Mouse (Mus musculus): Measurements from ENCODE around the gene Rpl6. TPM values are rescaled to one million over a fixed set of nuclear protein-coding genes. Genes with fewer than 3 reads are reported as not detected.

Rpl6 gene
- 377 and 422 TPM in 2 replicates for polyA plus RNA-seq (2014; fragmentation: Nextera tagmentation; extraction: Ambion mirVana)

GRCm38 (mm10) chr5:121204132-121205089, at the start of gene Rpl6:
Gene Rpl6 (plus strand): TSS chr5:121204481.
- peak within 1 kb of the TSS; percentile 82 for H3K4me3 ChIP-seq (replicated peaks; ENCODE audit: low read length)
- H3K27ac ChIP-seq: peak within 1 kb of the TSS; percentile 83
- H3K9ac ChIP-seq: peak within 1 kb of the TSS; percentile 98
- WGBS: 2% methylated on average over 52 of the region's 52 CpGs
- no peaks in the 10 kb centered on the region for H3K27me3 ChIP-seq (ENCODE audit: control insufficient read depth, insufficient read depth, low read length)
- H3K36me3 ChIP-seq (replicated peaks; ENCODE audit: control insufficient read depth, insufficient read depth): peaks cover 39% of the 10 kb centered on the region
- no peaks in the 10 kb centered on the region for H3K9me3 ChIP-seq (ENCODE audit: control insufficient read depth, low read length)
- peak within 1 kb of the TSS; percentile 83 for H3K4me2 ChIP-seq (replicated peaks)
- ATAC-seq (ENCODE audit: low FRiP score) (peak; percentile 89), DNase-seq (ENCODE audit: low spot score) (peak; percentile 89)
- H3K4me1 ChIP-seq (replicated peaks; ENCODE audit: control insufficient read depth, insufficient read depth, low read length): peaks cover 14% of the 10 kb centered on the region; the same call in 1 of the 2 replicates

DNA sequence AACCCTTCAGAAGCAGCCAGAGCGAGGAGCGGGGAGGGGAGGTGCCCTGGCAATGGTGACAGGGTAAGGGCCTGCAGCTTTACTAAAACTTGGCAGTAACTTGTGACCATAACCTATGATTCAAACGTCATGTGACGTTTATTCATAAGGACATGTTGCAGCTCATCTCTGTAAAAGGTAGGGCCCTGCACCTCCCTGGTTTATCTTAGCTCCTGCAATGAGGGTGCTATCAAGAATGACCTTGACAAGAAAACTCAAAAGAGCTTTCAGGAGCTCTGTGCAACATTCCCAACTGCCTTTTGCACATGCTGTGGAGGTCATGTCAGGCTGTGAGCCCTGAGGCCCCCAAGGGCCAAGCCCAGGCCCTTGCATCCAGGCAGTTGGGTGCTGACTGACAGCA, 48.2 kb upstream of the Rpl6 start:
- no peak for ATAC-seq (ENCODE audit: low FRiP score)
- Histone ChIP-seq H3K9ac (no peak overlapping the region), H3K4me1 (replicated peaks; ENCODE audit: control insufficient read depth, insufficient read depth, low read length) (no peaks in the 10 kb centered on the region), H3K4me3 (replicated peaks; ENCODE audit: low read length) (no peak overlapping the region), H3K36me3 (replicated peaks; ENCODE audit: control insufficient read depth, insufficient read depth) (peaks cover 71% of the 10 kb centered on the region), H3K27me3 (ENCODE audit: control insufficient read depth, insufficient read depth, low read length) (no peaks in the 10 kb centered on the region), H3K9me3 (ENCODE audit: control insufficient read depth, low read length) (no peaks in the 10 kb centered on the region), H3K4me2 (replicated peaks) (no peak overlapping the region), H3K27ac (no peak overlapping the region)
- WGBS: 98% methylated on average over 4 of the region's 4 CpGs
- no peak for DNase-seq (ENCODE audit: low spot score)

GRCm38 (mm10) chr5:121157017-121157416, 47.3 kb upstream of the Rpl6 start:
- Histone ChIP-seq H3K9me3 (ENCODE audit: control insufficient read depth, low read length) (no peaks in the 10 kb centered on the region), H3K27me3 (ENCODE audit: control insufficient read depth, insufficient read depth, low read length) (no peaks in the 10 kb centered on the region), H3K36me3 (replicated peaks; ENCODE audit: control insufficient read depth, insufficient read depth) (peaks cover 71% of the 10 kb centered on the region), H3K4me1 (replicated peaks; ENCODE audit: control insufficient read depth, insufficient read depth, low read length) (no peaks in the 10 kb centered on the region), H3K27ac (no peak overlapping the region), H3K4me3 (replicated peaks; ENCODE audit: low read length) (no peak overlapping the region), H3K9ac (no peak overlapping the region), H3K4me2 (replicated peaks) (no peak overlapping the region)
- WGBS: 81% methylated on average over 2 of the region's 2 CpGs
- no peak for ATAC-seq (ENCODE audit: low FRiP score)
- no peak for DNase-seq (ENCODE audit: low spot score)

GRCm38 (mm10) chr5:121157489-121157888, 46.8 kb upstream of the Rpl6 start:
- H3K27ac ChIP-seq: no peak overlapping the region
- H3K4me1 ChIP-seq (replicated peaks; ENCODE audit: control insufficient read depth, insufficient read depth, low read length): no peaks in the 10 kb centered on the region
- no peak for ATAC-seq (ENCODE audit: low FRiP score)
- no peak overlapping the region for H3K4me3 ChIP-seq (replicated peaks; ENCODE audit: low read length)
- DNase-seq (ENCODE audit: low spot score): no peak
- H3K9ac ChIP-seq: no peak overlapping the region
- H3K4me2 ChIP-seq (replicated peaks): no peak overlapping the region
- no peaks in the 10 kb centered on the region for H3K27me3 ChIP-seq (ENCODE audit: control insufficient read depth, insufficient read depth, low read length)
- WGBS: 95% methylated on average over 5 of the region's 5 CpGs
- no peaks in the 10 kb centered on the region for H3K9me3 ChIP-seq (ENCODE audit: control insufficient read depth, low read length)
- peaks cover 71% of the 10 kb centered on the region for H3K36me3 ChIP-seq (replicated peaks; ENCODE audit: control insufficient read depth, insufficient read depth)

- 82% methylated on average over 7 of the region's 7 CpGs for WGBS
- Histone ChIP-seq H3K4me3 (replicated peaks; ENCODE audit: low read length) (no peak overlapping the region), H3K4me1 (replicated peaks; ENCODE audit: control insufficient read depth, insufficient read depth, low read length) (no peaks in the 10 kb centered on the region), H3K27ac (no peak overlapping the region), H3K9ac (no peak overlapping the region), H3K9me3 (ENCODE audit: control insufficient read depth, low read length) (no peaks in the 10 kb centered on the region), H3K4me2 (replicated peaks) (no peak overlapping the region), H3K36me3 (replicated peaks; ENCODE audit: control insufficient read depth, insufficient read depth) (peaks cover 71% of the 10 kb centered on the region), H3K27me3 (ENCODE audit: control insufficient read depth, insufficient read depth, low read length) (no peaks in the 10 kb centered on the region)
- DNase-seq (ENCODE audit: low spot score) (no peak), ATAC-seq (ENCODE audit: low FRiP score) (no peak)
These were observed 45.3 kb upstream of the Rpl6 start for GRCm38 (mm10) chr5:121158966-121159365.

DNA sequence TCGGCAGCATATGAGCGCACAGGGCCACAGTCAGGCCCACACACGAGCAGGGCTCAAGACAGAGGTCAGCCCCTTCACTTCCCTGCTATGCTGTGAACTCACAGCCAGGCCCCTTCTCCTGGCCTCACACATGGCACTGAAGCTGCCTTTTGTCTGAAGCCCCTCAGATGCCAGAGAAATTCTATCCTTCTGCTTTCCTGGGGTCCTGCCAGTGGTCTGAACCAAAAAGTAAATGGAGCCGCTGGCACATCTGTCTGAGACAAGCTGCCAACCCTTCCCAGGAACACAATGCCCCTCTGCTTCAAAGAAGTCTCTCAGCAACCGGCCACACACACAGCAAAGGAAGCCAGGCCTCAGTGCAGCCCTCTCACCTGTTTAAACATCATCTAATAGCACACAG, 42.0 kb upstream of the Rpl6 start:
- 85% methylated on average over 5 of the region's 5 CpGs for WGBS

GRCm38 (mm10) chr5:121162923-121163322, 41.4 kb upstream of the Rpl6 start:
- no peak for ATAC-seq (ENCODE audit: low FRiP score)
- H3K27me3 ChIP-seq (ENCODE audit: control insufficient read depth, insufficient read depth, low read length): no peaks in the 10 kb centered on the region
- H3K27ac ChIP-seq: no peak overlapping the region
- H3K4me2 ChIP-seq (replicated peaks): no peak overlapping the region
- no peak for DNase-seq (ENCODE audit: low spot score)
- H3K4me1 ChIP-seq (replicated peaks; ENCODE audit: control insufficient read depth, insufficient read depth, low read length): no peaks in the 10 kb centered on the region
- H3K36me3 ChIP-seq (replicated peaks; ENCODE audit: control insufficient read depth, insufficient read depth): peaks cover 80% of the 10 kb centered on the region
- WGBS: 95% methylated on average over 7 of the region's 7 CpGs
- no peak overlapping the region for H3K9ac ChIP-seq
- H3K9me3 ChIP-seq (ENCODE audit: control insufficient read depth, low read length): no peaks in the 10 kb centered on the region
- no peak overlapping the region for H3K4me3 ChIP-seq (replicated peaks; ENCODE audit: low read length)

More for the DNA sequence above, 42.0 kb upstream of the Rpl6 start:
- Histone ChIP-seq H3K36me3 (replicated peaks; ENCODE audit: control insufficient read depth, insufficient read depth) (peaks cover 80% of the 10 kb centered on the region), H3K27ac (no peak overlapping the region), H3K4me2 (replicated peaks) (no peak overlapping the region), H3K27me3 (ENCODE audit: control insufficient read depth, insufficient read depth, low read length) (no peaks in the 10 kb centered on the region), H3K9me3 (ENCODE audit: control insufficient read depth, low read length) (no peaks in the 10 kb centered on the region), H3K9ac (no peak overlapping the region), H3K4me3 (replicated peaks; ENCODE audit: low read length) (no peak overlapping the region), H3K4me1 (replicated peaks; ENCODE audit: control insufficient read depth, insufficient read depth, low read length) (no peaks in the 10 kb centered on the region)
- no peak for DNase-seq (ENCODE audit: low spot score)
- ATAC-seq (ENCODE audit: low FRiP score): no peak

DNA sequence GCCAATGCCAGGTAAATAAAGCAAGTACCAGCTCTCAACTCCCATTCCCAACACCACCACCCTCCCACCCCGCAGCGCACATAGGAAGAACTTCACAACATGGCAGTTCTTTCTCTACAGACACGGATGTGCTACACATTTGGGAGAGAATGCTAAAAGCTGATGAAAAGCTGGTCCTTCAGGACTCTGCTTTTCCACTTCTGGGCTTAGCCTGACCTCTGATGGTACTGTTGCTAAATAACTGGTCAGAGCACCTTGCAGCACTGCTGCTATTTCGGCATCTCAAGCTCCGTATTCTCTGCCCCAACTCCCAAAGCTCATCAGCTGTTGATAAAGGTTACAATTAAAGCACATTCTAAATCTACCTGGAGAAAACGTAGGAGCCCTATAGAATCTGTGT, 37.4 kb upstream of the Rpl6 start:
- WGBS: 96% methylated on average over 6 of the region's 6 CpGs
- Histone ChIP-seq H3K36me3 (replicated peaks; ENCODE audit: control insufficient read depth, insufficient read depth) (peaks cover 81% of the 10 kb centered on the region), H3K9ac (no peak overlapping the region), H3K4me1 (replicated peaks; ENCODE audit: control insufficient read depth, insufficient read depth, low read length) (no peaks in the 10 kb centered on the region), H3K9me3 (ENCODE audit: control insufficient read depth, low read length) (no peaks in the 10 kb centered on the region), H3K4me3 (replicated peaks; ENCODE audit: low read length) (no peak overlapping the region), H3K27me3 (ENCODE audit: control insufficient read depth, insufficient read depth, low read length) (no peaks in the 10 kb centered on the region), H3K27ac (no peak overlapping the region), H3K4me2 (replicated peaks) (no peak overlapping the region)
- no peak for ATAC-seq (ENCODE audit: low FRiP score)
- DNase-seq (ENCODE audit: low spot score): no peak

- H3K27ac ChIP-seq: no peak overlapping the region
- WGBS: 90% methylated on average over 2 of the region's 2 CpGs
- H3K9me3 ChIP-seq (ENCODE audit: control insufficient read depth, low read length): no peaks in the 10 kb centered on the region
- no peak for ATAC-seq (ENCODE audit: low FRiP score)
- H3K4me2 ChIP-seq (replicated peaks): no peak overlapping the region
- H3K4me1 ChIP-seq (replicated peaks; ENCODE audit: control insufficient read depth, insufficient read depth, low read length): no peaks in the 10 kb centered on the region
- no peak for DNase-seq (ENCODE audit: low spot score)
- H3K4me3 ChIP-seq (replicated peaks; ENCODE audit: low read length): no peak overlapping the region
- no peak overlapping the region for H3K9ac ChIP-seq
- H3K27me3 ChIP-seq (ENCODE audit: control insufficient read depth, insufficient read depth, low read length): no peaks in the 10 kb centered on the region
- peaks cover 56% of the 10 kb centered on the region for H3K36me3 ChIP-seq (replicated peaks; ENCODE audit: control insufficient read depth, insufficient read depth)
These were observed 34.7 kb upstream of the Rpl6 start for GRCm38 (mm10) chr5:121169588-121169987.

All from hindbrain, embryonic 14.5 days (tissue).